Mouse (Mus musculus) Patski (cell line): ENCODE data around the gene Pdk1. TPM values are rescaled to one million over a fixed set of nuclear protein-coding genes. Genes with fewer than 3 reads are reported as not detected.

Experiments used
- ATAC-seq: fragments of 100-300 bp; one replicate; pipeline ENCODE4 v1.8.0; 2021
- CTCF ChIA-PET: fragments of 350-600 bp; sonication (Branson Sonifier 250); formaldehyde crosslinking; loops from one replicate; lab custom pipeline; 2022; ENCODE audit warnings: inconsistent platforms; lab: Charles Lee
- POLR2A ChIA-PET: fragments of 350-600 bp; sonication (Branson Sonifier 250); formaldehyde crosslinking; loops from one replicate; lab custom pipeline; 2022; ENCODE audit warnings: antibody characterized with exemption, inconsistent platforms; lab: Charles Lee
- DNase-seq: peaks from one replicate; pipeline ENCODE4 v3.0.0-alpha.2; 2011; ENCODE audit warnings: low read depth, low spot score
- H3K27me3 ChIP-seq: fragments of 371-371 bp; one replicate; pipeline ENCODE4 v1.5.1; 2021
- CTCF ChIP-seq: fragments of 100-300 bp; IDR thresholded peaks from one replicate; pipeline ENCODE4 v1.5.1; 2021
- in situ Hi-C: fragments of 300-500 bp; cut with MboI; formaldehyde crosslinking; loops from 3 replicates; pipeline ENCODE4 v1.11.1; 2018; ENCODE audit warnings: low pct_unique_long_range_greater_than_20kb, mixed read lengths
- polyA plus RNA-seq: library from polyadenylated mRNA; unstranded; gene quantifications from one replicate; pipeline ENCODE4 v1.2.3, GENCODE M21; 2021

The Pdk1 gene
- polyA plus RNA-seq, 1 experiment from 2014 or later, result 41.2 TPM

- no peak for ATAC-seq
- TF ChIP-seq CTCF, result no peak
- no peak for DNase-seq
- ChIA-PET POLR2A (interaction anchor here (0.7 kb wide), 1 partner anchor 581 kb away, joined by 3 read pairs; no protein-coding TSS in a partner anchor), CTCF (no interaction called here)
- H3K27me3 ChIP-seq, result no peaks in the 10 kb centered on the region
- in situ Hi-C loops, result no loop called here
These were observed 883 bp upstream of the Pdk1 start for GRCm38 (mm10) chr2:71872141-71872540.

GRCm38 (mm10) chr2:71873474-71874322 lies 674 bp downstream of the Pdk1 start:
- ATAC-seq, result peak; percentile 37
- CTCF ChIA-PET, result interaction anchor here (1.0 kb wide), 1 partner anchor 82 kb away, joined by 3 read pairs; no protein-coding TSS in a partner anchor
- in situ Hi-C loops, result no loop called here
- no peaks in the 10 kb centered on the region for H3K27me3 ChIP-seq
- POLR2A ChIA-PET, result no interaction called here
- DNase-seq, result no peak
- no peak for TF ChIP-seq CTCF

- H3K27me3 ChIP-seq, result no peaks in the 10 kb centered on the region
- DNase-seq (no peak), ATAC-seq (no peak)
- ChIA-PET CTCF (interaction anchor here (1.0 kb wide), 1 partner anchor 81 kb away, joined by 3 read pairs; no protein-coding TSS in a partner anchor), POLR2A (interaction anchor here (0.7 kb wide), 1 partner anchor 1148 kb away, joined by 6 read pairs; no protein-coding TSS in a partner anchor)
- no peak for TF ChIP-seq CTCF
- in situ Hi-C loops, result no loop called here
These were observed 1.4 kb downstream of the Pdk1 start for GRCm38 (mm10) chr2:71874422-71874821.

GRCm38 (mm10) chr2:71874836-71875235 lies 1.8 kb downstream of the Pdk1 start:
- POLR2A ChIA-PET, result interaction anchor here (0.7 kb wide), 1 partner anchor 1148 kb away, joined by 6 read pairs; no protein-coding TSS in a partner anchor
- no peaks in the 10 kb centered on the region for H3K27me3 ChIP-seq
- ATAC-seq (no peak), DNase-seq (no peak)
- in situ Hi-C loops, result no loop called here
- CTCF ChIA-PET, result interaction anchor here (1.0 kb wide), 1 partner anchor 81 kb away, joined by 3 read pairs; no protein-coding TSS in a partner anchor
- no peak for TF ChIP-seq CTCF

GRCm38 (mm10) chr2:71877865-71878264 lies 4.8 kb downstream of the Pdk1 start:
- CTCF ChIA-PET, result interaction anchor here (1.1 to 1.3 kb wide), 2 partner anchors 14 to 78 kb away, joined by 3 to 4 read pairs; no protein-coding TSS in a partner anchor
- H3K27me3 ChIP-seq, result no peaks in the 10 kb centered on the region
- POLR2A ChIA-PET, result no interaction called here
- no peak for DNase-seq
- no peak for TF ChIP-seq CTCF
- in situ Hi-C loops, result no loop called here
- ATAC-seq, result no peak

- ChIA-PET CTCF (interaction anchor here (1.1 to 1.3 kb wide), 2 partner anchors 14 to 78 kb away, joined by 3 to 4 read pairs; no protein-coding TSS in a partner anchor), POLR2A (no interaction called here)
- no peaks in the 10 kb centered on the region for H3K27me3 ChIP-seq
- no peak for DNase-seq
- no peak for TF ChIP-seq CTCF
- ATAC-seq, result no peak
- in situ Hi-C loops, result no loop called here
These were observed 5.4 kb downstream of the Pdk1 start for GRCm38 (mm10) chr2:71878441-71878840.

GRCm38 (mm10) chr2:71878943-71879342 lies 5.9 kb downstream of the Pdk1 start:
- H3K27me3 ChIP-seq, result no peaks in the 10 kb centered on the region
- TF ChIP-seq CTCF, result no peak
- ChIA-PET POLR2A (no interaction called here), CTCF (interaction anchor here (1.1 to 1.3 kb wide), 2 partner anchors 13 to 77 kb away, joined by 3 to 4 read pairs; no protein-coding TSS in a partner anchor)
- no peak for ATAC-seq
- DNase-seq, result no peak
- in situ Hi-C loops, result no loop called here

GRCm38 (mm10) chr2:71882914-71883651 lies 10.1 kb downstream of the Pdk1 start:
- no peak for ATAC-seq
- DNase-seq, result no peak
- in situ Hi-C loops, result no loop called here
- POLR2A ChIA-PET, result no interaction called here
- H3K27me3 ChIP-seq, result no peaks in the 10 kb centered on the region
- CTCF ChIA-PET, result interaction anchor here (0.8 kb wide), 1 partner anchor 73 kb away, joined by 3 read pairs; no protein-coding TSS in a partner anchor
- TF ChIP-seq CTCF, result no peak

GRCm38 (mm10) chr2:71887269-71887668 lies 14.2 kb downstream of the Pdk1 start:
- no peak for ATAC-seq
- no peak for TF ChIP-seq CTCF

GRCm38 (mm10) chr2:71888437-71888836 lies 15.4 kb downstream of the Pdk1 start:
- DNase-seq, result no peak
- POLR2A ChIA-PET, result interaction anchor here (0.6 kb wide), 1 partner anchor 28 kb away, joined by 4 read pairs; no protein-coding TSS in a partner anchor
- CTCF ChIA-PET, result no interaction called here
- no peak for TF ChIP-seq CTCF
- ATAC-seq, result no peak
- in situ Hi-C loops, result no loop called here
- no peaks in the 10 kb centered on the region for H3K27me3 ChIP-seq

More at GRCm38 (mm10) chr2:71887269-71887668, 14.2 kb downstream of the Pdk1 start:
- DNase-seq, result no peak
- CTCF ChIA-PET, result no interaction called here
- H3K27me3 ChIP-seq, result no peaks in the 10 kb centered on the region
- in situ Hi-C loops, result no loop called here
- POLR2A ChIA-PET, result no interaction called here
